Mouse (Mus musculus): Measurements from ENCODE around the gene Iba57. TPM values are rescaled to one million over a fixed set of nuclear protein-coding genes. Genes with fewer than 3 reads are reported as not detected.
A peak's percentile ranks its signal among the peaks of the same experiment; 100 is the strongest.
"Not testable (repeated sequence)": the region's sequence is repeated elsewhere in the genome, so short reads cannot be mapped to it uniquely, and the experiment has no call there.

The Iba57 gene
- 3.8 TPM in 2 replicates for polyA plus RNA-seq (2016; fragmentation: Nextera tagmentation; extraction: Ambion mirVana)

DNA sequence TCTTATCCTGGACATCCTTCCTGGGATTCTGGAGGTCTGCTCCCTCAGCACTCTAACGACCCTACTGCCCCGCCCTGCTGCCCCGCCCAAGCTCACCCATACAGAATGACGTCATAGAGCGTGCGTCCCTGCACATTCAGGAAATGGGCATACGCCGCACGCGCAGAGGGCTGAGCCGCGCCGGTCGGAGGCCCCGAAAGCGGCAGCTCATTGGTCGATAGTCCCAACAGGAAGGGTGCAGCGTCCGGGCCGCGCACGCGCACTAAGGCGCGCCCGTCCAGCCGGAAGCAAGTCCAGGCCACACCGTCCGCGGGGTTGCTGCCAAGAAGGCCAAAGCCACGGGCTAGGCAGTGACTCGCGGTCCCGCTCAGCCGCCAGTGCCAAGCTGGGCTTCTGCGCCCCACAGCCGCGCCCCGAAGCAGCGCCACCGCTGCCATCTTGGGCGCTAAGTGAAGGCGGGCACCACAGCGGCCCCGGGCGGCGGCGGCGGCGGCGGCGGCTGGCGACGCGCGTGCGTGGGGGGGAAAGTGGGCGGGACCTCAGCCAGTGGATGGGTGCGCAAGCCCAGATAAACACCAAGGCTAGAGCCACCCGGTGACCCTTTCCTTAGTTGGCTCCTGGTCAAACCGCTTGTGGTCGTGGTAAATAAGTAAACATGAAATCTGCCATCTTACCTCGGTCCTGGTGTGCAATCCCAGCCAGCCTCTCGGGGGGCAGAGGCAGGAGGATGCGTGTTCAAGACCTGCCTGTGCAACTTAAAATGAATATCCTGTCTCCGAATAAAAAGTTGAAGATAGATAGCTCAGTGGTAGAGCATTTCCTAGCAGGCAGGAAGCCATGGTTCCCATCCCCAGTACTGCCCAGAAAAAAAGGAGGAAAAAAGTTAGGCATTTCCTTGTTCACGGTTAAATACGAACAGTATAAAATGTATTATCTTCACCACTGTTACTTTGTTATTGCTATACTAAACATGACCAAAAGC lies at the start of gene Iba57:
Iba57 (minus strand) TSS at position 485 of the 982 bp plus-strand sequence.
- Histone ChIP-seq H3K4me3 (peak within 1 kb of the TSS; percentile 79), H3K4me2 (replicated peaks) (peak within 1 kb of the TSS; percentile 53), H3K27ac (peak within 1 kb of the TSS; percentile 98), H3K9me3 (no peaks in the 10 kb centered on the region), H3K27me3 (no peaks in the 10 kb centered on the region), H3K4me1 (peaks cover 12% of the 10 kb centered on the region; the same call in 1 of the 2 replicates), H3K36me3 (no peaks in the 10 kb centered on the region; the same call in 1 of the 2 replicates), H3K9ac (peak within 1 kb of the TSS; percentile 87)
- peak; percentile 96 for ATAC-seq (ENCODE audit: insufficient number of reproducible peaks, insufficient read depth, low FRiP score, low TSS enrichment)
- 3% methylated on average over 52 of the region's 68 CpGs for WGBS

DNA sequence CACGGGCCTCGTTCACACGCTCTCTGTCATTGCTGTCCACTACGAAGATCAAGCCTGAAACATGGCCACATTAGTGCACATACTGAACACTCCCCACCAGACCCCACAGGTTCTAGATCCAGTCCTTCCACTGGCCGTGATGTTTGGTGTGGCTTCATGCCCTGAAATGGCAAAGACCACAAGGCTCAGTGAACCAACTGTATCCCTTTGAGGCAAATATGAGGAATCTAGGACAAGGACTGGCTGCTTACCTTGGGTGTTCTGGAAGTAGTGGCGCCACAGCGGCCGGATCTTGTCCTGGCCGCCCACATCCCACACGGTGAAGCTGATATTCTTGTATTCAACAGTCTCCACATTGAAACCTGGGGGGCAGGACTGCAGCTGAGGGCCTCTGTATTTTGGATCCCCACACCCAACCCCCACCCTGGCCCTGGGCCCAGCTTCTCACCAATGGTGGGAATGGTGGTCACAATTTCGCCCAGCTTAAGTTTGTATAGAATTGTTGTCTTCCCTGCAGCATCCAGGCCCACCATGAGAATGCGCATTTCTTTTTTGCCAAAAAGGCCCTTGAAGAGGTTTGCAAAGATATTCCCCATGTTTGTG lies 49.5 kb upstream of the Iba57 start:
- no peak overlapping the region for H3K4me2 ChIP-seq (replicated peaks)
- H3K27ac ChIP-seq = no peak overlapping the region
- H3K9ac ChIP-seq = no peak overlapping the region
- H3K27me3 ChIP-seq = no peaks in the 10 kb centered on the region
- peaks cover 43% of the 10 kb centered on the region for H3K36me3 ChIP-seq
- H3K4me3 ChIP-seq = no peak overlapping the region
- H3K4me1 ChIP-seq = peaks cover 20% of the 10 kb centered on the region
- H3K9me3 ChIP-seq = no peaks in the 10 kb centered on the region
- WGBS = 91% methylated on average over 12 of the region's 12 CpGs
- ATAC-seq (ENCODE audit: insufficient number of reproducible peaks, insufficient read depth, low FRiP score, low TSS enrichment) = no peak

GRCm38 (mm10) chr11:59212320-59212719 lies 48.8 kb upstream of the Iba57 start:
- H3K27ac ChIP-seq; H3K4me2 ChIP-seq (replicated peaks); H3K9ac ChIP-seq; H3K4me3 ChIP-seq; H3K9me3 ChIP-seq; ATAC-seq (ENCODE audit: insufficient number of reproducible peaks, insufficient read depth, low FRiP score, low TSS enrichment); H3K27me3 ChIP-seq: not testable (repeated sequence)
- Histone ChIP-seq H3K4me1 (peaks cover 15% of the 10 kb centered on the region), H3K36me3 (peaks cover 39% of the 10 kb centered on the region)
- WGBS = 77% methylated on average over 12 of the region's 12 CpGs

DNA sequence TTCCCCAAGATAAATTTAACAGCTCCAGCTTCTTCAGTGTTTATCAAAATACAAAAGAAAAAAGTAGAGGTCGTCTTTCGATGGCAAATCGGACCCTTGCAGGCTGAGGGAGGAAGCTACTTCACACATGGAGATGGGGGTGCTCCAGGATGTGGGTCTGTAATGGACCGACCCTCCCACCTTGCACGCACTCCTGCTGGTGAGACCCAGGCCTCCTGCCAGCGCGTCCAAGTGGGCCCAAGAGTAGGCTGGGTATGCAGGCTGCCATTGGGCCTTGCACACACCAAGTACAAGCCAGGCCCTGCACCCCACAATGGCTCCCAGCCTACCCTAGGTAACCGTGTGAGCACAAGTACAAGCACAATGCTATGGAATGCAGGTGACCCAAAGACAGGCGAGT lies 48.0 kb upstream of the Iba57 start:
- not testable (repeated sequence) for H3K9me3 ChIP-seq; ATAC-seq (ENCODE audit: insufficient number of reproducible peaks, insufficient read depth, low FRiP score, low TSS enrichment); H3K27me3 ChIP-seq; H3K27ac ChIP-seq; H3K9ac ChIP-seq; H3K4me2 ChIP-seq (replicated peaks); H3K4me3 ChIP-seq
- WGBS = 89% methylated on average over 9 of the region's 9 CpGs
- Histone ChIP-seq H3K36me3 (peaks cover 45% of the 10 kb centered on the region), H3K4me1 (peaks cover 15% of the 10 kb centered on the region)

DNA sequence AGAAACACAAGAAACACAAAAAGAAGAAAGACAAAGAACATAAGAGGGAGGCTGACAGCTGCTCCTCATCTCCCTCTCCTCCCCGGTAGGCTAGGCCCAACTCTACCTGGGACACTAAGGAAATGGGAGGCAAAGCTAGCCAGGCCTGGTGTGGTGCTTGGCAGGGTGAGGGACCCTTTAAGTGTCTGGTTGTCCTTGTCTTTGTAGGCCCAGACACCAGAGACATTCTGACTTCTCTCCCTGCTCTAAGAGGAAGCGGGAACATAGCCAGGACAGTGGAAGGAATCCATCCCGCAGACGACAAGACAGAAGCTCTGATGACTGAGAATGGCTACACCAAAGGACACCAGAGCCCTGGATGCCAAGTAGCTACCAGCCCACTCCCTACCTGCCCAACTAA lies 46.5 kb upstream of the Iba57 start:
- Histone ChIP-seq H3K27me3 (no peaks in the 10 kb centered on the region), H3K36me3 (peaks cover 57% of the 10 kb centered on the region), H3K27ac (no peak overlapping the region), H3K9ac (no peak overlapping the region), H3K4me3 (no peak overlapping the region), H3K4me1 (peaks cover 15% of the 10 kb centered on the region), H3K9me3 (no peaks in the 10 kb centered on the region), H3K4me2 (replicated peaks) (no peak overlapping the region)
- WGBS = 92% methylated on average over 4 of the region's 4 CpGs
- ATAC-seq (ENCODE audit: insufficient number of reproducible peaks, insufficient read depth, low FRiP score, low TSS enrichment) = no peak

- Histone ChIP-seq H3K4me3 (peak overlapping the region; percentile 83), H3K4me1 (peaks cover 15% of the 10 kb centered on the region), H3K9me3 (no peaks in the 10 kb centered on the region), H3K9ac (no peak overlapping the region), H3K27ac (peak overlapping the region; percentile 89; the same call in 1 of the 2 replicates), H3K27me3 (no peaks in the 10 kb centered on the region), H3K36me3 (peaks cover 62% of the 10 kb centered on the region), H3K4me2 (replicated peaks) (peak overlapping the region; percentile 93; the same call in 1 of the 2 replicates)
- WGBS = 78% methylated on average over 5 of the region's 5 CpGs
- ATAC-seq (ENCODE audit: insufficient number of reproducible peaks, insufficient read depth, low FRiP score, low TSS enrichment) = no peak
Measured at GRCm38 (mm10) chr11:59209580-59209979, 46.0 kb upstream of the Iba57 start.

DNA sequence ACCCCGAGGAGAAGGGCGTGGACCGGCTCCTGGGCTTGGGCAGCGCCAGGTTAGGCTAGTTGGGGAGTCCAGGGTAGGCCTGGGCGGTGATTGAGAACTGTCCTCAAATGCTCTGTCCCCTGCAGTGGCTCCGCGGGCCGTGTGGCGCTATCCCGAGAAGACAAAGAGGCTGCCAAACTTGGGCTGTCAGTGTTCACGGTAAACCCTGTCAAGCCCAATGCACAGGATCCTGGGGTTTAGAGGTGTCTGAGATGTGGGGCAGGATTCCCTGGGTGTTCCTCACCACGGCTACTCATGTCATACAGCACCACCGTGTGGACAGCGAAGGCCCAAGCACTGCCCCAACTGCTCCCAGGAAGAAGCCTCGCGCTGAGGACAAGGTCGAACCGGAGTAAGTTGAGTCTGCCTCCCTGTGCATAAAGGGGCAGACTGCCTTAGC lies 45.5 kb upstream of the Iba57 start:
- 12% methylated on average over 18 of the region's 18 CpGs for WGBS
- Histone ChIP-seq H3K4me1 (peaks cover 15% of the 10 kb centered on the region), H3K4me2 (replicated peaks) (peak overlapping the region; percentile 93), H3K9ac (peak overlapping the region; percentile 82), H3K27me3 (no peaks in the 10 kb centered on the region), H3K4me3 (peak overlapping the region; percentile 83), H3K9me3 (no peaks in the 10 kb centered on the region), H3K36me3 (peaks cover 67% of the 10 kb centered on the region), H3K27ac (peak overlapping the region; percentile 89)
- peak; percentile 55; the same call in 1 of the 2 replicates for ATAC-seq (ENCODE audit: insufficient number of reproducible peaks, insufficient read depth, low FRiP score, low TSS enrichment)

GRCm38 (mm10) chr11:59208153-59208831 lies 44.8 kb upstream of the Iba57 start, which contains the start of gene 2310033P09Rik:
Gene 2310033P09Rik (plus strand): TSS chr11:59208321.
- Histone ChIP-seq H3K4me1 (peaks cover 15% of the 10 kb centered on the region), H3K4me3 (peak within 1 kb of the TSS; percentile 83), H3K27ac (peak within 1 kb of the TSS; percentile 89), H3K4me2 (replicated peaks) (peak within 1 kb of the TSS; percentile 93), H3K9me3 (no peaks in the 10 kb centered on the region), H3K9ac (peak within 1 kb of the TSS; percentile 82), H3K36me3 (peaks cover 65% of the 10 kb centered on the region), H3K27me3 (no peaks in the 10 kb centered on the region)
- peak; percentile 68 for ATAC-seq (ENCODE audit: insufficient number of reproducible peaks, insufficient read depth, low FRiP score, low TSS enrichment)
- under 1% methylated on average over 67 of the region's 67 CpGs for WGBS

DNA sequence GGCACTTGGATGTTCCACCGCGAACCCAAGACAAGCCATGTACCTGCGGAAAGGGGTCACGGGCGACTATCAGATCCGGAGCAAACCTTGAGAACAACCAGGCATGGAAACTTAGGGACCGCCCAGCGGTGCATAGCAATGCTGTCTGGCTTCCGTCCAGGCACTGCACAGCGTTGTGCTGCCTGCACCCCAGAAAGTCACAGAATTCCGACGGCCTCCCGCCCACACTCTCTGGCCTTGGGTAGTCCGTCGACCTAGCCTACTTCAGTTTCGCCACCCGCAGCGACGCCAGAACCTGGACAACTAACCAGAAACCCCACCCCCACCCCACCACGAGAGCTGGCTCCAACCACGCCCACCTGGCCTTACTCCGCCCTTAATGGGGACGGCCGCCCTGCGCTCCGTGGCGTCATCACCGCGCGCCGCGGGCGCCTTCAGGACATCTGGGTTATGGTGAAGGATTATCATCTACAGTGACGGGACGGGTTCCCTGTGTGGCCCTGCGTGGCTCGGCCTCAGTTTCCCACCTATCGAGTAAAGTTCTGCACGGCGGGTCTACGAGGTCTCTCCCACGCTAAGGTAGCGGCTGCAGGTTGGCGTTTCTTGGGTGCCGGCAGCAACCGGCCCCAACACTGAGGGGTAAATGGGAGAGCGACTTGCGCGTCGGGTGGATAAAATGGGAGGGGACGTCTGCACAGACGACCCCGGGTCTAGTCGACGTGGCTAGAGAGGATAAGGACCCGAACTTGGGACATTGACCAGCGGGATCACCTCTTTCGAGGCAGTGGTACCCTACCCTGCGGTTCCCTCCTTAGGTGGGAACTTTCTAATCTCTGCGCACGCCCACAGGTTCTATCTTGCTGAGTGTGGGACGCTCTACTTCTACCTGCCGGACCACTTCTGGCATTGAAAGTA lies 38.8 kb upstream of the Iba57 start, which contains the start of gene Mrpl55:
Mrpl55 (plus strand) TSS at position 406 of the 915 bp plus-strand sequence.
- Histone ChIP-seq H3K36me3 (peaks cover 40% of the 10 kb centered on the region), H3K4me2 (replicated peaks) (peak within 1 kb of the TSS; percentile 73), H3K9ac (peak within 1 kb of the TSS; percentile 78), H3K4me1 (peaks cover 14% of the 10 kb centered on the region), H3K27me3 (no peaks in the 10 kb centered on the region), H3K4me3 (peak within 1 kb of the TSS; percentile 89), H3K9me3 (no peaks in the 10 kb centered on the region), H3K27ac (peak within 1 kb of the TSS; percentile 72)
- under 1% methylated on average over 63 of the region's 63 CpGs for WGBS
- peak; percentile 87 for ATAC-seq (ENCODE audit: insufficient number of reproducible peaks, insufficient read depth, low FRiP score, low TSS enrichment)

DNA sequence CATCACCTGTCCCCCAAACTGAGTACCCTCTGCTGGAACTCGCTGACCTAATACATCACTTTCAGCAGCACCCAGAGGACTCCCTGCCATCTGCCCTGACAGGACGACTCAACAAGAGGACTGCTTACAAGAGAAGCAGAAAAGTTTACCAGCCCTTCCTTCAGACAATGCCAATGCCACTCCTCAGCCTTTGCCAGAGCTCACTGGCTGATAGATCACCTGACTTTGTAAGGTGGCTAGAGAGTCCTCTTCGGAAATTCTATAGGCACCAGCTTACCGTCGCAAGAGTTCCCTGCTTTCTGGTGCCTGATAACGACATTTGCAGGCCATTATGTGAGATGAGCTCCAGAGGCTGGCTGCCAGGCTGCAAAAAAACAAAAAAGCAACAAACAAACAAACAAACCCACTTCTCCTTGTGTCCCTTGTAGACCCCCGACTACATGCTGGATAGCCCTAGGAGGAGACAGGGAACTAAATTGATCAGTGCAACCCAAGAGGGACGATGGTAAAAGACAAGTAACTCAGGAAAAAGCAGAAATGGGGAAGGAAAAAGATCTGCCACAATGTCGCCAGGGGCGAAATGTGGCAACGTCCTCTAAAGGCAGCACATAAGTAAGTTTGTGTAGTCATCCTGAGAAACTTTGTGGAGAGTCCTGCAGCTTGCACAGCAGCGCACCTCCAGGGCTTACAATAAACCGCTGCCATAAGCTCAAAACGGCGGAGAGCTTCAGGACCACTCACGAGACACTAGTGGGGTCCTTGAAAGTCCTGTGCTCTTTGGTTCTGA lies 37.9 kb upstream of the Iba57 start:
- 35% methylated on average over 16 of the region's 16 CpGs for WGBS
- peak; percentile 13; the same call in 1 of the 2 replicates for ATAC-seq (ENCODE audit: insufficient number of reproducible peaks, insufficient read depth, low FRiP score, low TSS enrichment)
- Histone ChIP-seq H3K27me3 (no peaks in the 10 kb centered on the region), H3K4me2 (replicated peaks) (peak overlapping the region; percentile 73), H3K9ac (peak overlapping the region; percentile 78), H3K4me1 (peaks cover 14% of the 10 kb centered on the region), H3K9me3 (no peaks in the 10 kb centered on the region), H3K4me3 (peak overlapping the region; percentile 89), H3K27ac (peak overlapping the region; percentile 72; the same call in 1 of the 2 replicates), H3K36me3 (peaks cover 34% of the 10 kb centered on the region)

Data from embryonic facial prominence, embryonic 12.5 days (tissue).